Mouse (Mus musculus): Measurements from ENCODE around the gene Igsf9. TPM values are rescaled to one million over a fixed set of nuclear protein-coding genes. Genes with fewer than 3 reads are reported as not detected.

Gene Igsf9
- polyA plus RNA-seq, 1 experiment from 2014 or later = 41.8 TPM

DNA sequence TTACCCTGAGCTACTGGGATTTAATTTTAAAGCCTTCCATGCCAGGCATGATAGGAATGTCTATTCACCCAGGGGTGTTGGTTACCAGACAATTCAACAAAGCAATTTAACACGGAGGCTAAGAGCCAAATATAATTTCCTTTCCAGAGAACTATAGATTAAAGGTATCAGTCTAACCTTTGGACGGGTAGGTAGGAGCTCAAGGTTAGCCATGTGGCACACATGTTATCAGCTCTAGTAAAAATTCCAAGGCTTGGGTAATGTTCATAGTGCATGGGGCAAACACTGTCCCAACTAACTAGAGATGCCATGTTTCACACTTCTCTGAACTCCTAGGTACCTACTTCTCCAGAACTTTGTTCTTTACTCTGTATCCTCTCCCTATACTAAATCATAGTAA, 20.0 kb upstream of the Igsf9 start:
- no peak overlapping the region for H3K9ac ChIP-seq (ENCODE audit: low read depth, low read length)
- H3K27ac ChIP-seq (ENCODE audit: low read depth, low read length) = no peak overlapping the region

DNA sequence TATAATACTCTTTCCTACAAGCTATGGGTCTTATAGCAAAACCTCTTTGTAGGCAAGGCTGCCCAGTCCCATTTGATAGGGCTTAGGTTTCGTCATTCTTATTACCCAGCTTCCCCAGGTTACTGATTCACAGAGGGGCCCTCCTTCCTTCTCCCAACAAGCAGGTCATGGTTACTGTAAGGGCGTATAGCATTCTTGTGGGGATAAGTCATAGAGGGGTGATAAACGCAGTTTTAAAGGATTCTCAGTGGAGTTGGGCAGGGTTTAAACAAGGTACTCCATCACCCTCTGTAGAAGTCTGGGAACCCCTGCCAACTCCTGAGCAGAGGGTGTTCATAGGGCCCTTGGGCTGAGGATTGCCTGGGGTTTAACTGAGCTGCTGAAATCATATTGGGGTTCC, 19.1 kb upstream of the Igsf9 start:
- Histone ChIP-seq H3K9me3 (ENCODE audit: control insufficient read depth, low read length) (no peaks in the 10 kb centered on the region), H3K36me3 (ENCODE audit: control insufficient read depth, insufficient read depth, low read length) (no peaks in the 10 kb centered on the region), H3K4me2 (replicated peaks; ENCODE audit: low read depth, low read length) (no peak overlapping the region), H3K9ac (ENCODE audit: low read depth, low read length) (no peak overlapping the region), H3K27ac (ENCODE audit: low read depth, low read length) (no peak overlapping the region), H3K4me3 (ENCODE audit: low read length) (no peak overlapping the region), H3K27me3 (ENCODE audit: control insufficient read depth, insufficient read depth, low read length) (0 out of 2 replicates have a peak, but pooled peaks cover 2% of the 10 kb centered on the region), H3K4me1 (ENCODE audit: control insufficient read depth, insufficient read depth, low read length) (0 out of 2 replicates have a peak, but pooled peaks cover 4% of the 10 kb centered on the region)
- 58% methylated on average over 3 of the region's 3 CpGs for WGBS
- peak; percentile 61; the same call in 1 of the 2 replicates for ATAC-seq (ENCODE audit: low FRiP score, low TSS enrichment)

More for the DNA sequence above, 20.0 kb upstream of the Igsf9 start:
- H3K36me3 ChIP-seq (ENCODE audit: control insufficient read depth, insufficient read depth, low read length) = no peaks in the 10 kb centered on the region
- H3K4me3 ChIP-seq (ENCODE audit: low read length) = no peak overlapping the region
- 80% methylated on average over 2 of the region's 2 CpGs for WGBS
- no peak for ATAC-seq (ENCODE audit: low FRiP score, low TSS enrichment)
- 0 out of 2 replicates have a peak, but pooled peaks cover 4% of the 10 kb centered on the region for H3K4me1 ChIP-seq (ENCODE audit: control insufficient read depth, insufficient read depth, low read length)
- no peak overlapping the region for H3K4me2 ChIP-seq (replicated peaks; ENCODE audit: low read depth, low read length)
- no peaks in the 10 kb centered on the region for H3K9me3 ChIP-seq (ENCODE audit: control insufficient read depth, low read length)
- H3K27me3 ChIP-seq (ENCODE audit: control insufficient read depth, insufficient read depth, low read length) = 0 out of 2 replicates have a peak, but pooled peaks cover 2% of the 10 kb centered on the region

DNA sequence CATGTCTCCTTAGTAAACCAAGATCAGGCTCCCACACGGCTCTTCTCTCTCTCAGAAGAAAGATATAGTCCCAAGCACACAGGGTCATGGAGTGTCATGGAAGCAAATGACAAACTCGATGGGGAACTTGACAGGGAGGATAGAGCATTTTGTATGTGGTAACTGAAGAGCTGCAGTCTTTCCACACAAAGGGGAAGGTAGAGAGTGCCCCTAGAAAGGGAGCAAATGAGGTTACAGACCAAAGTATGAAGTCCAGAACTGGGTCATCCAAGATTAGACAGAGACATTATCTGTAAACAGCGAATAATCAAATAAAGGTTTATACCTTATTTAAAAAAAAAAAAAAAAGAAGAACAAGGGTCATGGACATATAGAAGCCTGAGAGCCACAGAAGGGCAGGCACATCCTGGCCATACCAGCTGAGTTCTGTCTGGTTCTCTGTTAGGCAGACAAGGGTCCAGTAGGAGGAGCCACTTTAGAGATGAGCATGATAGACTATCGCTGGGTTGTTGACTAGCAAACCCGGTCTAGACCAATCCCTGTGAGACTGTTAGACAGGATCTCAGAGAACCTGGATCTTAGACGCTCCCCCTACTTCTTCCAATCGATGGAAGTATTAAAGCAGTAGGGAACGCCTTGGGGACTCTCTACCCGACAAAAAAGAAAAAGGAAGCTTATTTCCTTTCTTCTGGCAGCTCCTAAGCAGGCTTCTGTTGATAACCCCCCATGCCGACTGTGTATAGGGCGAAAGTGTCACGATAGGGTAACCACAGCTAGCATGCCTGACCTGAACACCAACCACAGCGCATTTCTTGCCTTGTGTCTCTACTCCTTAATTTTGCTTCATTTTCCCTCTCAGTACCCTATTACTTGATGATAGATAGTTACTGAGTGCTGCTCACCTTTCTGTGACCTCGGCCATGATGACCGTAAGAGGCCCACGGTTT, 17.9 kb upstream of the Igsf9 start:
- Histone ChIP-seq H3K4me3 (ENCODE audit: low read length) (no peak overlapping the region), H3K4me1 (ENCODE audit: control insufficient read depth, insufficient read depth, low read length) (0 out of 2 replicates have a peak, but pooled peaks cover 4% of the 10 kb centered on the region), H3K36me3 (ENCODE audit: control insufficient read depth, insufficient read depth, low read length) (no peaks in the 10 kb centered on the region), H3K9ac (ENCODE audit: low read depth, low read length) (no peak overlapping the region), H3K9me3 (ENCODE audit: control insufficient read depth, low read length) (no peaks in the 10 kb centered on the region), H3K27ac (ENCODE audit: low read depth, low read length) (no peak overlapping the region), H3K27me3 (ENCODE audit: control insufficient read depth, insufficient read depth, low read length) (0 out of 2 replicates have a peak, but pooled peaks cover 2% of the 10 kb centered on the region), H3K4me2 (replicated peaks; ENCODE audit: low read depth, low read length) (no peak overlapping the region)
- no peak for ATAC-seq (ENCODE audit: low FRiP score, low TSS enrichment)
- 75% methylated on average over 16 of the region's 16 CpGs for WGBS

DNA sequence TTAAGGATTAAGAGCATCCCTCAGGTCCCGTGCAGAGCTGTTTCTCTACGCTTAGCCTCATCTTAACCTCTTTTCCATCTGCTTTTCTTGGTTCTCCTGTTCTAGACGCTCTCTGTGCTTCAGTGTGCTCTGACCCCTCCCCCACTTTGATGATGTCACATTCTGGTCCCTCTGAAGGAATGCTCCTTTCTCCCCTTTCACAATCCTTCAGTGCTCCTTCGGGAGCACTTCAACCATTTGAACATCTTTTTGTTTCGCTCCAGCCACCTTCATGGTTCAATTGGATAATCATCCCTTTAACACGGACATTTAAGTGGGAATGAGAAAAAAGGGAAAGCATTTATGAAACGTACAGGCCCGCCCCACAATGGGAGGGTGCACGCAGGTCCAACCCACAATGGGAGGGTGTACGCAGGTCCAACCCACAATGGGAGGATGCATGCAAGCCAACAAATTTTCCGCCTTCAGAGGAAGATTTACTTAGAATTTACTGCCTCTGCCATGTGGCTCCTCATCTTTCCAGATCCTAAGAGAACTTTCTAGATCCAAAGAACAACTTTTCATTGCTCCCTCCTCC, 13.2 kb upstream of the Igsf9 start:
- 85% methylated on average over 11 of the region's 11 CpGs for WGBS

DNA sequence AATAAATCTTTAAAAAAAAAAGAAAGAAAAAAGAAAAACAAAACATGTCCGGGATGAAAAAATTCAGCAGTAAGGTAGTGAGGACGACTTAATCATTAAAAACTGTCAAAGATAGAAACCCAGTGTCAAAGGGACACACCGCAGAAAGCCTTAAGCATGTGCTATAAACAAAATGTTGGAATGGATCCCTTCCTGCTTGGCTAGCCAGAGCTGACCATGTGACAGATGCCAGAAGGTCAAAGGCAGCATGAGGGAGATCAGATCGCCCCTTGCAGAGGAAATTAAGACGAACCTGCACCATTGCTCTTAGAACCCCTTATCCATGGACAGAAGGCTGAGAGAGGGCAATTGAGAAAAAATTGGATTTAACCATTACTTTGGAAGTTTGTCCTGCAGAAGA, 12.2 kb upstream of the Igsf9 start:
- H3K36me3 ChIP-seq (ENCODE audit: control insufficient read depth, insufficient read depth, low read length) = no peaks in the 10 kb centered on the region
- H3K4me1 ChIP-seq (ENCODE audit: control insufficient read depth, insufficient read depth, low read length) = no peaks in the 10 kb centered on the region
- no peak overlapping the region for H3K27ac ChIP-seq (ENCODE audit: low read depth, low read length)
- no peak overlapping the region for H3K9ac ChIP-seq (ENCODE audit: low read depth, low read length)
- WGBS = 40% methylated on average over 5 of the region's 5 CpGs
- no peaks in the 10 kb centered on the region for H3K9me3 ChIP-seq (ENCODE audit: control insufficient read depth, low read length)
- H3K27me3 ChIP-seq (ENCODE audit: control insufficient read depth, insufficient read depth, low read length) = 0 out of 2 replicates have a peak, but pooled peaks cover 2% of the 10 kb centered on the region
- H3K4me2 ChIP-seq (replicated peaks; ENCODE audit: low read depth, low read length) = no peak overlapping the region
- no peak overlapping the region for H3K4me3 ChIP-seq (ENCODE audit: low read length)
- ATAC-seq (ENCODE audit: low FRiP score, low TSS enrichment) = no peak

More for the DNA sequence above, 13.2 kb upstream of the Igsf9 start:
- Histone ChIP-seq H3K27ac (ENCODE audit: low read depth, low read length) (no peak overlapping the region), H3K9ac (ENCODE audit: low read depth, low read length) (no peak overlapping the region), H3K4me3 (ENCODE audit: low read length) (no peak overlapping the region), H3K36me3 (ENCODE audit: control insufficient read depth, insufficient read depth, low read length) (no peaks in the 10 kb centered on the region), H3K4me2 (replicated peaks; ENCODE audit: low read depth, low read length) (no peak overlapping the region), H3K4me1 (ENCODE audit: control insufficient read depth, insufficient read depth, low read length) (no peaks in the 10 kb centered on the region), H3K27me3 (ENCODE audit: control insufficient read depth, insufficient read depth, low read length) (0 out of 2 replicates have a peak, but pooled peaks cover 2% of the 10 kb centered on the region), H3K9me3 (ENCODE audit: control insufficient read depth, low read length) (no peaks in the 10 kb centered on the region)
- no peak for ATAC-seq (ENCODE audit: low FRiP score, low TSS enrichment)

DNA sequence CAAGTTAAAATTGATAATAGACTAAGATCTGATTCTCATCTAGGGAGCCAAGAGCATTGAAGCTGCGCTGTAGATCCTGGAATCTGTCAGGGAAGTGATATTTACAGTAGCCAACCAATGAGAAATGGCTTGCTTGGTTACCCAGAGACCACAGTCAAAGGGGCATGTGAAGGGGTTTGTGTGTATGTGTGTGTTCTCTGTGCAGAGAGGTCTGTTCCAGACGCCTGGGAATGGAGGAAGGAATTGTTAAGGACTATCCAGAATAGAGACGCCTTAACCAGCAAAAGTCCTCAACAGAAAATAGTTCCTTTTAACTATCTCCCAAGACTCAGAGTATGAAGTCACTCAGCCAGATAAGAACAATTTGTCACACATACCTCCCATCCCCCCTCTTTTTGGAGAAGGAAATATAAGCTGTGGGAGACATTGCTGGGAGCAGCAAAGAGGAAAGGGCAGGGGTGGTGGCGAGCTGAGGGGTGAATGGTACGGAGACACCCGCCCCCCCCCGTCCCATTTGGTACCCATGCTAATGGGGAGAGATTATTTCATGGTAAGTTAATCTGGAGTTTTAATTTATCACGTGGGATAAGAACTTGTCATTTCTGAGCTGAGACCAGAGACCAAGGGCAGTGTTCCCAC, 11.7 kb upstream of the Igsf9 start:
- no peaks in the 10 kb centered on the region for H3K9me3 ChIP-seq (ENCODE audit: control insufficient read depth, low read length)
- H3K9ac ChIP-seq (ENCODE audit: low read depth, low read length) = no peak overlapping the region
- H3K4me2 ChIP-seq (replicated peaks; ENCODE audit: low read depth, low read length) = no peak overlapping the region
- no peaks in the 10 kb centered on the region for H3K36me3 ChIP-seq (ENCODE audit: control insufficient read depth, insufficient read depth, low read length)
- no peak overlapping the region for H3K4me3 ChIP-seq (ENCODE audit: low read length)
- 0 out of 2 replicates have a peak, but pooled peaks cover 2% of the 10 kb centered on the region for H3K27me3 ChIP-seq (ENCODE audit: control insufficient read depth, insufficient read depth, low read length)
- no peak; the same call in 1 of the 2 replicates for ATAC-seq (ENCODE audit: low FRiP score, low TSS enrichment)
- no peak overlapping the region for H3K27ac ChIP-seq (ENCODE audit: low read depth, low read length)
- no peaks in the 10 kb centered on the region; the same call in 1 of the 2 replicates for H3K4me1 ChIP-seq (ENCODE audit: control insufficient read depth, insufficient read depth, low read length)
- WGBS = 55% methylated on average over 8 of the region's 8 CpGs

DNA sequence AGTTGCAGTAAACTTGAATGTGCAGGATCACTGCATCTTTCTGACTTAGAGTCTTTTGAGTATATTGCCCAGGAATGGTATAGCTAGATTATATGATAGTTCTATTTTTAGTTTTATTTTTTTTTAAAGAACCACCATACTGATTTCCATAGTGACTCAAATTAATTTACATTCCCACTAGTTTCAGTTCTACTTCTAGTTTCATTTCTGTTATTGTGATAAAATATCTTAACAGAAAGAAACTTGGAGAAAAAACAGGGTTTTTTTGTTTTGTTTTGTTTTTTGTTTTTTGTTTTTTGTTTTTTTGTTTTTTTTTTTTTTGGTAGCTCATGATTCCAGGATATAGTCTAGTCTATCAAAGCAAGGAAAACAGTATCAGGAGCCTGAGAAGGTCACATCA, 8.7 kb upstream of the Igsf9 start:
- no peaks in the 10 kb centered on the region for H3K27me3 ChIP-seq (ENCODE audit: control insufficient read depth, insufficient read depth, low read length)
- no peak overlapping the region for H3K4me2 ChIP-seq (replicated peaks; ENCODE audit: low read depth, low read length)
- no peak for ATAC-seq (ENCODE audit: low FRiP score, low TSS enrichment)
- H3K4me3 ChIP-seq (ENCODE audit: low read length) = no peak overlapping the region
- no peak overlapping the region for H3K9ac ChIP-seq (ENCODE audit: low read depth, low read length)
- no peak overlapping the region for H3K27ac ChIP-seq (ENCODE audit: low read depth, low read length)
- H3K9me3 ChIP-seq (ENCODE audit: control insufficient read depth, low read length) = no peaks in the 10 kb centered on the region
- no peaks in the 10 kb centered on the region; the same call in 1 of the 2 replicates for H3K4me1 ChIP-seq (ENCODE audit: control insufficient read depth, insufficient read depth, low read length)
- H3K36me3 ChIP-seq (ENCODE audit: control insufficient read depth, insufficient read depth, low read length) = no peaks in the 10 kb centered on the region

DNA sequence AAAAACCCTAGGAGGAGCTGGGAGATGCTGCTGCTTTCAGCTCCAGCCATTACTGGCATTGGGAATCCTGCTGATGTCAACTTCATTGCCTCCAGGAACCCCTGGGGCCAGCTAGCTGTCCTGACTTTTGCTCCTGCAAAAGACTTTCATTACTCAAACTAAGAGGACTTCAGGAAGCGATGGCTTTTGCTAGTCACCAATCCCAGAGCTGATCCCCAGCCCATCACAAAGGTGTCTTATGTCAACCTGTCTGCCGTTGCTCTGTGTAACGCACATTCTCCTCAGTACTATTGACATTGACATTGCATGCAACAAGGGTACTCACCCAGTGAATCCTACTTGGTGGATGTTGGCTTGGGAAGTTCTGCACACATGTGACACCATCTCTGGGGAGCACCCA, 7.4 kb upstream of the Igsf9 start:
- Histone ChIP-seq H3K36me3 (ENCODE audit: control insufficient read depth, insufficient read depth, low read length) (no peaks in the 10 kb centered on the region), H3K4me1 (ENCODE audit: control insufficient read depth, insufficient read depth, low read length) (no peaks in the 10 kb centered on the region; the same call in 1 of the 2 replicates), H3K9ac (ENCODE audit: low read depth, low read length) (no peak overlapping the region), H3K9me3 (ENCODE audit: control insufficient read depth, low read length) (no peaks in the 10 kb centered on the region), H3K4me3 (ENCODE audit: low read length) (no peak overlapping the region), H3K27ac (ENCODE audit: low read depth, low read length) (no peak overlapping the region), H3K27me3 (ENCODE audit: control insufficient read depth, insufficient read depth, low read length) (no peaks in the 10 kb centered on the region), H3K4me2 (replicated peaks; ENCODE audit: low read depth, low read length) (no peak overlapping the region)
- ATAC-seq (ENCODE audit: low FRiP score, low TSS enrichment) = no peak
- 84% methylated on average over 3 of the region's 3 CpGs for WGBS
